Mouse (Mus musculus) forebrain, embryonic 11.5 days (tissue): ENCODE data around the gene Htr1f. TPM values are rescaled to one million over a fixed set of nuclear protein-coding genes. Genes with fewer than 3 reads are reported as not detected.

ENCODE experiments used
- microRNA-seq: library from miRNA; unstranded; fragments of <30 nt; microRNA quantifications from one replicate; pipeline ENCODE4, GENCODE M21; 2016; ENCODE audit not compliant: insufficient number of aligned reads
- polyA plus RNA-seq: library from polyadenylated mRNA; unstranded; fragments of >200 nt; fragmentation: Nextera tagmentation; extraction: Ambion mirVana; gene quantifications from 2 replicates; pipeline ENCODE4 v1.2.1, GENCODE M21; 2014

Gene Htr1f
- polyA plus RNA-seq, 1 experiment from 2014 or later, result 0.19 TPM

Small RNA genes within 50 kb of the gene (microRNA-seq; reads per million reads assigned to microRNA genes)
- gene Gm23374, result not detected
